Mouse (Mus musculus) limb, embryonic 13.5 days (tissue): Measurements from ENCODE around the gene Btbd35f2. TPM values are rescaled to one million over a fixed set of nuclear protein-coding genes. Genes with fewer than 3 reads are reported as not detected.
"Not testable (repeated sequence)": the region's sequence is repeated elsewhere in the genome, so short reads cannot be mapped to it uniquely, and the experiment has no call there.

ENCODE experiments used
- ATAC-seq: fragments of 200-750 bp; cut with Nextera tagmentation; 2 replicates; pipeline ENCODE4 v1.8.0; 2017; ENCODE audit warnings: low read depth, moderate number of reproducible peaks, moderate TSS enrichment; ENCODE audit not compliant: low FRiP score
- H3K27ac ChIP-seq: fragments of 300-500 bp; sonication (generic); 2 replicates; pipeline ENCODE4 v1.5.1; 2015; ENCODE audit warnings: inconsistent platforms, mild to moderate bottlenecking, moderate library complexity
- H3K27me3 ChIP-seq: fragments of 300-500 bp; sonication (generic); 2 replicates; pipeline ENCODE4 v1.6.1; 2015; ENCODE audit warnings: mild to moderate bottlenecking, inconsistent platforms
- H3K36me3 ChIP-seq: fragments of 300-500 bp; sonication (generic); 2 replicates; pipeline ENCODE4 v1.6.1; 2015; ENCODE audit warnings: inconsistent platforms, mild to moderate bottlenecking, moderate library complexity
- H3K4me1 ChIP-seq: fragments of 300-500 bp; sonication (generic); 2 replicates; pipeline ENCODE4 v1.6.1; 2015; ENCODE audit warnings: inconsistent platforms
- H3K4me2 ChIP-seq: fragments of 300-500 bp; sonication (generic); replicated peaks from 2 replicates; pipeline ENCODE4 v1.6.1; 2015; ENCODE audit warnings: inconsistent platforms, mild to moderate bottlenecking, moderate library complexity
- H3K4me3 ChIP-seq: fragments of 300-500 bp; sonication (generic); 2 replicates; pipeline ENCODE4 v1.5.1; 2015; ENCODE audit warnings: moderate library complexity, mild to moderate bottlenecking, inconsistent platforms
- H3K9ac ChIP-seq: fragments of 300-500 bp; sonication (generic); 2 replicates; pipeline ENCODE4 v1.6.1; 2015; ENCODE audit warnings: mild to moderate bottlenecking, inconsistent platforms
- H3K9me3 ChIP-seq: fragments of 300-500 bp; sonication (generic); 2 replicates; pipeline ENCODE4 v1.6.1; 2016; ENCODE audit warnings: inconsistent platforms
- WGBS: fragments of 180-500 bp; shearing (Covaris S2); methylation state at CpG from one replicate; pipeline ENCODE4 v1.1.7; 2015; 5-methylcytosine and 5-hydroxymethylcytosine counted together
- polyA plus RNA-seq: library from polyadenylated mRNA; unstranded; fragments of >200 nt; fragmentation: Nextera tagmentation; extraction: Ambion mirVana; gene quantifications from 2 replicates; pipeline ENCODE4 v1.2.1, GENCODE M21; 2015

The Btbd35f2 gene
- not detected in 2 replicates for polyA plus RNA-seq

DNA sequence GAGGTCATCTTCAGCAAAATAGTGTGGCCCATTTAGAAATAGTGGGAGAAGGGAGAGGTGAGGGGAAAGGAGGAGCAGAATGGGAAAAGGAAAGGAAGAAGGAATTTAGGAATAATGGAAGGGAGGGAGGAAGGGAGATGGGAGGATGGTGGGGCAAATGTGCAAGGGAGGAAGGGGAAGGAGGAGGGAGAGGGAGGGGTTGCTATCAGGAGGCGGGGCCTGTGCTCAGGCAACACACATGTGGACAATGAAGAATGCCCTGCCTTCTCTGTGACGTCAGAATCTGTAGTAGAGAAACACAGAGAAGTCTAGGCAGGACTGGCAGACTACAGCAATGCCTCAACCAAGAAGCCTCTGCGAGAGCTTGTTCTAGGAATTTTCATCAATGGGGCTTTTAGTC, at the start of gene Btbd35f2:
Gene Btbd35f2, plus strand, starts transcription at position 301 of the 400 bp plus-strand sequence.
- not testable (repeated sequence) for H3K4me3 ChIP-seq, ATAC-seq, H3K4me2 ChIP-seq, H3K27me3 ChIP-seq, H3K36me3 ChIP-seq, H3K9me3 ChIP-seq, H3K9ac ChIP-seq, H3K27ac ChIP-seq, H3K4me1 ChIP-seq
- no CpG with 5 or more reads among the region's 3 CpGs for WGBS

Other genes with a start within 250 kb of the Btbd35f2 start
- gene Btbd35f22, start 230.6 kb upstream of the Btbd35f2 start, polyA plus RNA-seq: not detected in 2 replicates